Mouse (Mus musculus): ENCODE results near the gene Radil.

Gene Radil

GRCm38 (mm10) chr5:142478829-142479435 lies 72.0 kb downstream of the Radil start:
- DNase-seq = peak; percentile 75

- no peak for DNase-seq
Measured at GRCm38 (mm10) chr5:142477866-142478615, 72.9 kb downstream of the Radil start.

- DNase-seq = no peak
Measured at GRCm38 (mm10) chr5:142477346-142477745, 73.6 kb downstream of the Radil start.

GRCm38 (mm10) chr5:142475669-142476068 lies 75.2 kb downstream of the Radil start:
- no peak for DNase-seq

GRCm38 (mm10) chr5:142473696-142474095 lies 77.2 kb downstream of the Radil start:
- no peak for DNase-seq

- no peak for DNase-seq
Measured at GRCm38 (mm10) chr5:142469796-142470195, 81.1 kb downstream of the Radil start.

GRCm38 (mm10) chr5:142468375-142468774 lies 82.5 kb downstream of the Radil start:
- no peak for DNase-seq

GRCm38 (mm10) chr5:142463461-142464454 lies 87.1 kb downstream of the Radil start, which contains the start of gene Ap5z1:
Gene Ap5z1, plus strand, starts transcription at chr5:142463944.
- DNase-seq = peak; percentile 95

GRCm38 (mm10) chr5:142463011-142463410 lies 87.9 kb downstream of the Radil start:
- no peak for DNase-seq

GRCm38 (mm10) chr5:142462641-142462948 lies 88.3 kb downstream of the Radil start:
- no peak for DNase-seq

- no peak for DNase-seq
Measured at GRCm38 (mm10) chr5:142461942-142462640, 88.8 kb downstream of the Radil start.

- no peak for DNase-seq
Measured at GRCm38 (mm10) chr5:142459834-142460233, 91.1 kb downstream of the Radil start.

GRCm38 (mm10) chr5:142458791-142459557 lies 91.9 kb downstream of the Radil start:
- DNase-seq = no peak

- no peak for DNase-seq
Measured at GRCm38 (mm10) chr5:142457345-142457744, 93.6 kb downstream of the Radil start.

- no peak for DNase-seq
Measured at GRCm38 (mm10) chr5:142456318-142456717, 94.6 kb downstream of the Radil start.

- DNase-seq = no peak
Measured at GRCm38 (mm10) chr5:142453742-142454141, 97.2 kb downstream of the Radil start.

GRCm38 (mm10) chr5:142451759-142452158 lies 99.1 kb downstream of the Radil start:
- no peak for DNase-seq

GRCm38 (mm10) chr5:142450846-142451245 lies 100.1 kb downstream of the Radil start:
- DNase-seq = no peak

- DNase-seq = no peak
Measured at GRCm38 (mm10) chr5:142448623-142449022, 102.3 kb downstream of the Radil start.

- DNase-seq = peak; percentile 91
Measured at GRCm38 (mm10) chr5:142448076-142448475, 102.8 kb downstream of the Radil start.

- DNase-seq = no peak
Measured at GRCm38 (mm10) chr5:142445709-142446108, 105.2 kb downstream of the Radil start.

Data from thymus, postnatal 14 days (tissue).